Mouse (Mus musculus) testis, adult 2 months (tissue): ENCODE measurements around the gene Erlin1.

Experiments
- CTCF ChIP-seq: fragments of 200-500 bp; IDR thresholded peaks from 2 replicates; pipeline ENCODE4 v1.5.1; 2012; ENCODE audit warnings: low read depth, mild to moderate bottlenecking, inconsistent platforms, low read length, moderate library complexity; ENCODE audit not compliant: control insufficient read depth, insufficient read depth, insufficient replicate concordance
- POLR2A ChIP-seq: fragments of 200-500 bp; IDR thresholded peaks from 2 replicates; pipeline ENCODE4 v1.6.1; 2012; ENCODE audit warnings: low read depth, mild to moderate bottlenecking, inconsistent platforms, low read length, moderate library complexity; ENCODE audit not compliant: control insufficient read depth

DNA sequence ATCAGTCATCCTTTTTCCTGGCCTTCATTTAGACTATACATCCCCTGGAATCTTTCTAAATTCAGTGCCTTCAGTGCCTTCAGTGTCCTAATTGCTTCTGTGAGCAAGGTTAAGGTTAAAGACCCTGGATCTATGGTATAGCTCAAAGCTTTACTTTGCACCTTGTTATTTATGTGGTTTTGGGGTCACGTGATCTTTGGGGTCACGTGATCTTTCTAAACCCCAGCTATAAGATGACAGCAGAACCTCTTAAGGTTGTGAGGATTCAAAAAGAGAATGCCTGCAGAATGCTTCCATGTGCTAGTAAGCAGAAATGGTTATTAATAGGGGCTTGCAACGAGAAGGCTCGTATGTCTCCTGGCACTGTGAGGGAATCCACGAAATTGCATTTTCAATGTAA is 36.2 kb downstream of the Erlin1 start:
- TF ChIP-seq POLR2A, result no peak
- TF ChIP-seq CTCF, result no peak
